Mouse (Mus musculus): ENCODE data around the gene Ubox5.

Gene Ubox5

GRCm38 (mm10) chr2:130634006-130634738, 4.3 kb upstream of the Ubox5 start:
- DNase-seq: no peak

- DNase-seq: no peak
These were observed 3.2 kb upstream of the Ubox5 start for GRCm38 (mm10) chr2:130632887-130633675.

- no peak for DNase-seq
These were observed 2.6 kb upstream of the Ubox5 start for GRCm38 (mm10) chr2:130632416-130632815.

- no peak for DNase-seq
These were observed 579 bp downstream of the Ubox5 start for GRCm38 (mm10) chr2:130629080-130629838.

- no peak for DNase-seq
These were observed 1.4 kb downstream of the Ubox5 start for GRCm38 (mm10) chr2:130628424-130628823.

GRCm38 (mm10) chr2:130618972-130619371, 10.9 kb downstream of the Ubox5 start:
- no peak for DNase-seq

- peak in 1 of 2 experiments; percentile 32 for DNase-seq
These were observed 16.7 kb downstream of the Ubox5 start for GRCm38 (mm10) chr2:130613091-130613490.

GRCm38 (mm10) chr2:130602195-130602594, 27.6 kb downstream of the Ubox5 start:
- peak; percentile 45 to 75 for DNase-seq

GRCm38 (mm10) chr2:130598399-130598798, 31.4 kb downstream of the Ubox5 start:
- DNase-seq: no peak

GRCm38 (mm10) chr2:130597601-130598010, 32.2 kb downstream of the Ubox5 start:
- DNase-seq: peak in 1 of 2 experiments; percentile 35

GRCm38 (mm10) chr2:130595596-130595995, 34.2 kb downstream of the Ubox5 start:
- DNase-seq: no peak

GRCm38 (mm10) chr2:130591016-130591415, 38.8 kb downstream of the Ubox5 start:
- DNase-seq: no peak

GRCm38 (mm10) chr2:130589761-130590160, 40.1 kb downstream of the Ubox5 start:
- peak in 1 of 2 experiments; percentile 42 for DNase-seq

- peak in 1 of 2 experiments; percentile 23 for DNase-seq
These were observed 40.7 kb downstream of the Ubox5 start for GRCm38 (mm10) chr2:130589157-130589556.

- DNase-seq: no peak
These were observed 41.5 kb downstream of the Ubox5 start for GRCm38 (mm10) chr2:130588373-130588772.

GRCm38 (mm10) chr2:130586016-130586415, 43.8 kb downstream of the Ubox5 start:
- no peak for DNase-seq

- peak in 1 of 2 experiments; percentile 66 for DNase-seq
These were observed 45.8 kb downstream of the Ubox5 start for GRCm38 (mm10) chr2:130583902-130584560.

- DNase-seq: no peak
These were observed 47.3 kb downstream of the Ubox5 start, which contains the start of gene Avp for GRCm38 (mm10) chr2:130582552-130582951. Gene Avp, minus strand, starts transcription at chr2:130582554.

GRCm38 (mm10) chr2:130581201-130581600, 48.6 kb downstream of the Ubox5 start:
- DNase-seq: no peak

GRCm38 (mm10) chr2:130579791-130580190, 50.0 kb downstream of the Ubox5 start:
- no peak for DNase-seq

GRCm38 (mm10) chr2:130578148-130578547, 51.7 kb downstream of the Ubox5 start:
- peak; percentile 42 to 69 for DNase-seq

GRCm38 (mm10) chr2:130577632-130578031, 52.2 kb downstream of the Ubox5 start:
- peak; percentile 63 to 65 for DNase-seq

GRCm38 (mm10) chr2:130577021-130577420, 52.8 kb downstream of the Ubox5 start:
- DNase-seq: no peak

Measured in lung, postnatal 4 days (tissue).